Mouse (Mus musculus) cerebral cortex, adult 2 months (tissue): Measurements from ENCODE around the gene Ppp1r17.

Source experiments
- WGBS: fragments of 180-500 bp; shearing (Covaris S2); methylation state at CpG from one replicate; pipeline ENCODE4 v1.1.7; 2018; 5-methylcytosine and 5-hydroxymethylcytosine counted together

The Ppp1r17 gene

GRCm38 (mm10) chr6:56017291-56017994 lies at the start of gene Ppp1r17:
Gene Ppp1r17 (plus strand): TSS chr6:56017497.
- WGBS, result 87% methylated on average over 16 of the region's 16 CpGs

DNA sequence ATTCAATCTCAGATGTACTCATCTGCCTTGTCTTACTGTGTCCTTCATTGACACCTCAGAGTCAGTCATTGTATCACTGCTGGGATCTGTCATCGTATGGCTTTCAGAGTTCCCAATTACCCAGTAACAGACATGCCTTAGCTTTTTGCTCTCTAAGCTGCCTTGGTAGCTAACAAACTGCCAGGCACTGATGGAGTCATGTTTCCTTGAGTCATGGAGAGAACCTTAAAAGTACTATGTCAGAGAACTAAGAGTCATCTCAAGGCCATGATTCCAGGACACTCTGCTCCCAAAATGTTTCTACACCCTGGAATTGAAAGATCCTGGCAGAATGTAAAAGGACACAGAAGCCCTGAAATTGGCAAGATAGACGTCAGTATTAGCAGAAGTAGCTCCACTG lies 37.5 kb upstream of the Ppp1r17 start:
- 80% methylated on average over 2 of the region's 2 CpGs for WGBS

DNA sequence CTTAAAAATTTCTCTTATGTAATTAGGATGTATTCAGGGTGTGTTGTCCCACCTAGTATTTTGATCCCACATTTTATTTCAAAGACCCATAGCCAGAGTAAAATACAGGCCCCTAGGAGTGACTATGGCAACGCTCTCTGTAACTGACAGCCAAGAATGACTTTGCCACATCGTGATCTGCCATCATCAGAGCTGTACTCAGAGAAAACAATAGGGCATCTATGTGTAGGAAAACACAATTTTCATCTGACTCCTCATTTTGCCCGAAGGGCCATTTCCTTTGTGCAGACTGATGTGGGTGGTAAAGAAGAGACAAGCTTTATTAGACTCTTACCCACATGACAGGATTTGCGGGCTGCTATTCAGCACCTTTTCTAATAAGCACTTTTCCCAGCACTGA lies 8.6 kb upstream of the Ppp1r17 start:
- 72% methylated on average over 4 of the region's 4 CpGs for WGBS

GRCm38 (mm10) chr6:56012384-56012783 lies 4.9 kb upstream of the Ppp1r17 start:
- 42% methylated on average over 5 of the region's 5 CpGs for WGBS

- WGBS, result 62% methylated on average over 2 of the region's 2 CpGs
Measured at GRCm38 (mm10) chr6:56019632-56020031, 2.3 kb downstream of the Ppp1r17 start.

- WGBS, result 82% methylated on average over 2 of the region's 2 CpGs
Measured at GRCm38 (mm10) chr6:56025533-56025932, 8.2 kb downstream of the Ppp1r17 start.

- 39% methylated on average over 6 of the region's 6 CpGs for WGBS
Measured at GRCm38 (mm10) chr6:56027318-56027717, 10.0 kb downstream of the Ppp1r17 start.

- WGBS, result 45% methylated on average over 5 of the region's 5 CpGs
Measured at GRCm38 (mm10) chr6:56027966-56028365, 10.7 kb downstream of the Ppp1r17 start.

DNA sequence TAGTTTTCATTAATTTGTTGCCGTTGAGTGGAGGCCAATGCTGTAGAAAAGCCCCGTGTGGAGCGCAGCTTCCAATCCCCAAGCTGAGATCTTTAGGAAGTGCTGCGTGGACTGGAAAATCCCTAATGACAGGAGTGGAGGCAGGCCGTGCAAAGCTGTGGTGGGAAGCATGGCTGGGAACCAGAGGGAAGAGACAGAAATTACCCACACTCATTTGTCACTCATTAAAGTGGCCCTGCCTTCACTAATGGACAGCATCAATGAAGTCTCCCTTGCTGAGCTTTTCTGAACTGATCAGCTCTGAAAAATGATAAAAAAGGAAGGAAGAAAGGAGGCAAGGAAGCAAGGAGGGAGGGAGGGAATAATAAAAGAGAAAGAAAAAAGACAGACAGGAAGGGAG lies 12.7 kb downstream of the Ppp1r17 start:
- WGBS, result 78% methylated on average over 5 of the region's 5 CpGs

GRCm38 (mm10) chr6:56032231-56032630 lies 14.9 kb downstream of the Ppp1r17 start:
- 82% methylated on average over 2 of the region's 2 CpGs for WGBS

DNA sequence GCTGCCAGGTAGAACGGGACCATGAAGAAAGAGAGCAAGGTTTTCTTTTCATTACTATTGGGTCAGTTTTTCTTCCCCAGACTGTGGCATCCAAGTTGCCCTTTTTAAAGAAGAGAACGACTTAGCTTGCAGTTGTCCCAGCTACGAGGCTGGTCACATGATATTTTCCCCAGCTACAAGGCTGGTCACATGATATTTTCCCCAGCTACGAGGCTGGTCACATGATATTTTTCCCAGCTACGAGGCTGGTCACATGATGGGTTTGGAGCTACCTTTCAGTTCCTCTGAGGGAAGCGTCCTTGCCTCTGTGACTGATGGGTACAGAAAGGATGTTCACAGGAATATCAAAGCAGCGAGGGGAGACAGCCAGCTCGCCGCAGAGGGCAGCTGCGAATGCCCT lies 17.8 kb downstream of the Ppp1r17 start:
- WGBS, result 81% methylated on average over 10 of the region's 10 CpGs

- 76% methylated on average over 4 of the region's 4 CpGs for WGBS
Measured at GRCm38 (mm10) chr6:56039476-56040055, 22.3 kb downstream of the Ppp1r17 start.

- 83% methylated on average over 5 of the region's 5 CpGs for WGBS
Measured at GRCm38 (mm10) chr6:56044270-56044669, 27.0 kb downstream of the Ppp1r17 start.

DNA sequence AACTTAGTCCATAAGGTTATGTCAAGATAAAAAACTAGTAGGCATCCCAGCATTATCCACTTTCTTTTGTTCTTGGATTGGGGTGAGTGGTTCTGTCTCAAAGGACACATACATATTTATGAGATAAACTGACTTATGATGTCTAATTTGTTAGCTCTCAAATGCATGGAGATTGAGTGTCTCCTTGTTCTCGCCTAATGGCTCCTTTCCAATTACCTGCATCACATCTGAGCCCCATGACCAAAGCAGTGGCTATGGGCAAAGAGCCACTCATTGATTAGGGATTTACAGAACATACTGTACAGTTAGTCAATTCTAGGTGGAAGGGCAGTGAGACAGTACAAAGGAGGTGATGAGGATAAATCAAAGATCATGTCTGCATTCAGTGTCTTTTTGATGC lies 27.4 kb downstream of the Ppp1r17 start:
- WGBS, result 91% methylated on average over 1 of the region's 1 CpGs

DNA sequence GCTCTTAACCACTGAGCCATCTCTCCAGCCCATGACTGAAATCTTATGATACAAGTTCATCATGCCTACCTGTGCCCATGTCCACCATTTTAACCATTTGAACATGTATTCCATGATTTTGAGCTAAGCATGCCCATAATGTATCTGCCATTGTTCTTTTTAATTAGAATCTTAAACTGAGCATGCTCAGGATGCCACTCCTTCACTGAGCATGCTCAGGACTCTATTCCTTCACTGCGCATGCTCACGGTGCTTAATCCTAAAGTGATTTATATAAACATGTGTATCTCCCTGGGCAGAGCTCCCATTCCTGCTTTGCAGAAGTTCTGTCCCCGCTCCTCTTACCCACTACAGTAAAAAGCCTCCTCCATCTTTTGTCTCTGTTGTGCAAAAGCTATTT lies 31.3 kb downstream of the Ppp1r17 start:
- WGBS, result 69% methylated on average over 3 of the region's 3 CpGs

- WGBS, result 17% methylated on average over 4 of the region's 4 CpGs
Measured at GRCm38 (mm10) chr6:56049104-56049503, 31.8 kb downstream of the Ppp1r17 start.

- 39% methylated on average over 5 of the region's 5 CpGs for WGBS
Measured at GRCm38 (mm10) chr6:56066632-56067282, 49.5 kb downstream of the Ppp1r17 start.

DNA sequence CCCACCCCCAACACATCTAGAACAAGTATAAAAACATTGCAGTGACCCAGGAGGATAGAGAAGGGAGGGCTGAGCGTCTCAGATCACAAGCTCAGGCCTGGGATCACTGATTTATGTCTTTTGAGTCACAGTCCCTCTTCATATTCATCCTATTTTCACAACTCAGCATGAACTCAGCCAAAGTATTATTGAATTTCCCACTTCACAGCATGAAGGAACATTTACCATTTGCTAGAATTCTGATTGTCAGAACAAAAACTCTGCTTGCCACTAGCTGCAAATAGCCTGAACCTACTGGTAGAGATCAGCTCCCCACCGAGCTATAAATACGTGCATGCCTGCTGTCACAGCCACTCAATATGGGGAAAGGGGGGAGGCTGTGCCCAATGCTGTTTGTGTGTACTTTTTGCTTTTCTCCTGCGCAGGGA lies 59.1 kb downstream of the Ppp1r17 start:
- 53% methylated on average over 4 of the region's 4 CpGs for WGBS
